Mouse (Mus musculus) heart, postnatal 0 days (tissue): ENCODE results near the gene Tgoln1. TPM values are rescaled to one million over a fixed set of nuclear protein-coding genes. Genes with fewer than 3 reads are reported as not detected.

Experiments used
- ATAC-seq: fragments of 200-750 bp; cut with Nextera tagmentation; 2 replicates; pipeline ENCODE4 v1.8.0; 2017; ENCODE audit warnings: low read depth, moderate number of reproducible peaks, moderate library complexity; ENCODE audit not compliant: insufficient read depth
- DNase-seq: peaks from one replicate; pipeline ENCODE4 v3.0.0-alpha.2; 2016; ENCODE audit warnings: low spot score
- H3K27ac ChIP-seq: fragments of 300-500 bp; sonication (generic); 2 replicates; pipeline ENCODE4 v1.5.1; 2014; ENCODE audit warnings: low read depth, mild to moderate bottlenecking
- H3K27me3 ChIP-seq: fragments of 300-500 bp; sonication (generic); 2 replicates; pipeline ENCODE4 v1.6.1; 2014; ENCODE audit warnings: low read length, mixed read lengths; ENCODE audit not compliant: control insufficient read depth, insufficient read depth
- H3K36me3 ChIP-seq: fragments of 300-500 bp; sonication (generic); replicated peaks from 2 replicates; pipeline ENCODE4 v1.6.1; 2014; ENCODE audit warnings: low read length, mixed read lengths; ENCODE audit not compliant: control insufficient read depth, insufficient read depth
- H3K4me1 ChIP-seq: fragments of 300-500 bp; sonication (generic); 2 replicates; pipeline ENCODE4 v1.6.1; 2014; ENCODE audit warnings: antibody characterized with exemption; ENCODE audit not compliant: control insufficient read depth, insufficient read depth
- H3K4me2 ChIP-seq: fragments of 300-500 bp; sonication (generic); 2 replicates; pipeline ENCODE4 v1.6.1; 2014; ENCODE audit warnings: low read depth, mild to moderate bottlenecking, low read length, moderate library complexity
- H3K4me3 ChIP-seq: fragments of 300-500 bp; sonication (generic); 2 replicates; pipeline ENCODE4 v1.5.1; 2014; ENCODE audit warnings: low read depth, low read length
- H3K9ac ChIP-seq: fragments of 300-500 bp; sonication (generic); replicated peaks from 2 replicates; pipeline ENCODE4 v1.6.1; 2014; ENCODE audit warnings: low read depth, low read length, mixed read lengths
- H3K9me3 ChIP-seq: fragments of 300-500 bp; sonication (generic); replicated peaks from 2 replicates; pipeline ENCODE4 v1.6.1; 2016; ENCODE audit warnings: low read length; ENCODE audit not compliant: control insufficient read depth
- CTCF ChIP-seq: IDR thresholded peaks from 2 replicates; pipeline ENCODE4 v1.5.1; 2016; ENCODE audit warnings: antibody characterized with exemption, control low read depth, low read depth
- EP300 ChIP-seq: IDR thresholded peaks from 2 replicates; pipeline ENCODE4 v1.6.1; 2016; ENCODE audit warnings: antibody characterized with exemption, low read depth
- WGBS: fragments of 180-500 bp; shearing (Covaris S2); extraction: QIAGEN DNeasy Blood & Tissue Kit; methylation state at CpG from one replicate; pipeline ENCODE4 v1.1.7; 2014; 5-methylcytosine and 5-hydroxymethylcytosine counted together
- polyA plus RNA-seq: library from polyadenylated mRNA; unstranded; fragments of >200 nt; fragmentation: Nextera tagmentation; extraction: Ambion mirVana; gene quantifications from 2 replicates; pipeline ENCODE4 v1.2.1, GENCODE M21; 2015
- total RNA-seq: library from RNA; depleted of rRNA; stranded (reverse); fragments of >200 nt; gene quantifications from 2 replicates; pipeline ENCODE4 v1.2.3, GENCODE M21; 2014; ENCODE audit warnings: low replicate concordance

The Tgoln1 gene
- total and polyA plus RNA-seq, 2 experiments from 2014 or later, result 16.4 to 21.3 TPM

- no peak for TF ChIP-seq EP300
- peak; percentile 32 for TF ChIP-seq CTCF
- Histone ChIP-seq H3K36me3 (peaks cover 10% of the 10 kb centered on the region; the same call in 1 of the 2 replicates), H3K27ac (no peak overlapping the region), H3K27me3 (no peaks in the 10 kb centered on the region), H3K9ac (no peak overlapping the region), H3K9me3 (no peaks in the 10 kb centered on the region), H3K4me2 (no peak overlapping the region), H3K4me1 (no peaks in the 10 kb centered on the region), H3K4me3 (no peak overlapping the region)
- ATAC-seq (no peak), DNase-seq (no peak)
- 77% methylated on average over 3 of the region's 3 CpGs for WGBS
Measured at GRCm38 (mm10) chr6:72636940-72637339, 20.1 kb upstream of the Tgoln1 start.

GRCm38 (mm10) chr6:72635760-72636431 is 19.1 kb upstream of the Tgoln1 start:
- ATAC-seq (peak; percentile 84), DNase-seq (peak; percentile 86)
- Histone ChIP-seq H3K27ac (no peak overlapping the region), H3K4me1 (no peaks in the 10 kb centered on the region), H3K27me3 (no peaks in the 10 kb centered on the region), H3K4me3 (no peak overlapping the region), H3K9me3 (no peaks in the 10 kb centered on the region), H3K36me3 (peaks cover 21% of the 10 kb centered on the region), H3K9ac (no peak overlapping the region), H3K4me2 (no peak overlapping the region)
- TF ChIP-seq EP300, result no peak
- peak; percentile 67 for TF ChIP-seq CTCF
- 33% methylated on average over 12 of the region's 12 CpGs for WGBS

- TF ChIP-seq EP300 (no peak), CTCF (no peak)
- Histone ChIP-seq H3K4me1 (no peaks in the 10 kb centered on the region), H3K9me3 (no peaks in the 10 kb centered on the region), H3K27ac (no peak overlapping the region), H3K4me3 (no peak overlapping the region), H3K36me3 (peaks cover 36% of the 10 kb centered on the region), H3K27me3 (no peaks in the 10 kb centered on the region), H3K9ac (no peak overlapping the region), H3K4me2 (no peak overlapping the region)
- DNase-seq (no peak), ATAC-seq (no peak)
- WGBS, result 67% methylated on average over 10 of the region's 10 CpGs
Measured at GRCm38 (mm10) chr6:72634311-72634710, 17.5 kb upstream of the Tgoln1 start.

- no peak overlapping the region for H3K27ac ChIP-seq
- H3K27me3 ChIP-seq, result no peaks in the 10 kb centered on the region
- ATAC-seq (no peak), DNase-seq (no peak)
- H3K9ac ChIP-seq, result no peak overlapping the region
- no peaks in the 10 kb centered on the region for H3K4me1 ChIP-seq
- no peak overlapping the region for H3K4me2 ChIP-seq
- no peak overlapping the region for H3K4me3 ChIP-seq
- H3K9me3 ChIP-seq, result no peaks in the 10 kb centered on the region
- 74% methylated on average over 6 of the region's 6 CpGs for WGBS
- H3K36me3 ChIP-seq, result peaks cover 53% of the 10 kb centered on the region
- TF ChIP-seq CTCF (no peak), EP300 (no peak)
Measured at GRCm38 (mm10) chr6:72631700-72632099, 14.9 kb upstream of the Tgoln1 start.

- Histone ChIP-seq H3K27ac (no peak overlapping the region), H3K36me3 (peaks cover 55% of the 10 kb centered on the region), H3K27me3 (no peaks in the 10 kb centered on the region), H3K4me1 (no peaks in the 10 kb centered on the region), H3K9ac (no peak overlapping the region), H3K4me2 (no peak overlapping the region), H3K9me3 (no peaks in the 10 kb centered on the region), H3K4me3 (no peak overlapping the region)
- DNase-seq (no peak), ATAC-seq (no peak)
- WGBS, result 90% methylated on average over 14 of the region's 14 CpGs
- no peak for TF ChIP-seq EP300
- TF ChIP-seq CTCF, result no peak
Measured at GRCm38 (mm10) chr6:72630961-72631360, 14.2 kb upstream of the Tgoln1 start.

GRCm38 (mm10) chr6:72630370-72630769 is 13.6 kb upstream of the Tgoln1 start:
- H3K9me3 ChIP-seq, result no peaks in the 10 kb centered on the region
- H3K9ac ChIP-seq, result no peak overlapping the region
- H3K36me3 ChIP-seq, result peaks cover 55% of the 10 kb centered on the region
- 87% methylated on average over 2 of the region's 2 CpGs for WGBS
- no peaks in the 10 kb centered on the region for H3K27me3 ChIP-seq
- H3K4me3 ChIP-seq, result no peak overlapping the region
- H3K27ac ChIP-seq, result no peak overlapping the region
- no peak for TF ChIP-seq CTCF
- no peak for TF ChIP-seq EP300
- no peak overlapping the region for H3K4me2 ChIP-seq
- H3K4me1 ChIP-seq, result no peaks in the 10 kb centered on the region
- DNase-seq, result no peak
- no peak for ATAC-seq
